Mouse (Mus musculus): ENCODE results near the gene Trim62. TPM values are rescaled to one million over a fixed set of nuclear protein-coding genes. Genes with fewer than 3 reads are reported as not detected.

Trim62 gene
- polyA plus RNA-seq, 1 experiment: 0.87 TPM

- Histone ChIP-seq H3K36me3 (ENCODE audit: control insufficient read depth, insufficient read depth) (no peaks in the 10 kb centered on the region), H3ac (ENCODE audit: control insufficient read depth, insufficient read length, low read depth) (no peak overlapping the region), H3K4me3 (ENCODE audit: insufficient read depth, poor library complexity, severe bottlenecking) (no peak overlapping the region), H3K79me2 (ENCODE audit: control insufficient read depth, insufficient read depth) (no peaks in the 10 kb centered on the region), H3K79me3 (ENCODE audit: low read depth) (no peaks in the 10 kb centered on the region), H3K27me3 (ENCODE audit: control insufficient read depth, insufficient read depth, insufficient read length) (peaks cover 29% of the 10 kb centered on the region)
- no peak for TF ChIP-seq CEBPB (IDR thresholded peaks at IDR 0.05; ENCODE audit: low read depth)
- TF ChIP-seq USF1 (IDR thresholded peaks at IDR 0.05; ENCODE audit: low read depth): no peak
- no peak for TF ChIP-seq CTCF (IDR thresholded peaks at IDR 0.05; ENCODE audit: control insufficient read depth, insufficient read depth, insufficient read length)
- TF ChIP-seq FOSL1 (IDR thresholded peaks at IDR 0.05; ENCODE audit: insufficient read depth, low read length, poor library complexity, severe bottlenecking): no peak
- no peak for TF ChIP-seq MAX (IDR thresholded peaks at IDR 0.05)
- TF ChIP-seq MYOD1 (IDR thresholded peaks at IDR 0.05; ENCODE audit: control insufficient read depth, insufficient read length, low read depth): no peak
- no peak for TF ChIP-seq MYOG (IDR thresholded peaks at IDR 0.05; ENCODE audit: control insufficient read depth, extremely low read depth, insufficient read length)
Observed at GRCm38 (mm10) chr4:128889752-128890630, 6.6 kb downstream of the Trim62 start.

- TF ChIP-seq MYOD1 (IDR thresholded peaks at IDR 0.05; ENCODE audit: control insufficient read depth, insufficient read length, low read depth): no peak
- no peak for TF ChIP-seq FOSL1 (IDR thresholded peaks at IDR 0.05; ENCODE audit: insufficient read depth, low read length, poor library complexity, severe bottlenecking)
- TF ChIP-seq CEBPB (IDR thresholded peaks at IDR 0.05; ENCODE audit: low read depth): no peak
- no peak for TF ChIP-seq MYOG (IDR thresholded peaks at IDR 0.05; ENCODE audit: control insufficient read depth, extremely low read depth, insufficient read length)
- TF ChIP-seq MAX (IDR thresholded peaks at IDR 0.05): no peak
- no peaks in the 10 kb centered on the region for H3K79me2 ChIP-seq (ENCODE audit: control insufficient read depth, insufficient read depth)
- H3K4me3 ChIP-seq (ENCODE audit: insufficient read depth, poor library complexity, severe bottlenecking): no peak overlapping the region
Observed at GRCm38 (mm10) chr4:128891157-128891556, 7.8 kb downstream of the Trim62 start.

DNA sequence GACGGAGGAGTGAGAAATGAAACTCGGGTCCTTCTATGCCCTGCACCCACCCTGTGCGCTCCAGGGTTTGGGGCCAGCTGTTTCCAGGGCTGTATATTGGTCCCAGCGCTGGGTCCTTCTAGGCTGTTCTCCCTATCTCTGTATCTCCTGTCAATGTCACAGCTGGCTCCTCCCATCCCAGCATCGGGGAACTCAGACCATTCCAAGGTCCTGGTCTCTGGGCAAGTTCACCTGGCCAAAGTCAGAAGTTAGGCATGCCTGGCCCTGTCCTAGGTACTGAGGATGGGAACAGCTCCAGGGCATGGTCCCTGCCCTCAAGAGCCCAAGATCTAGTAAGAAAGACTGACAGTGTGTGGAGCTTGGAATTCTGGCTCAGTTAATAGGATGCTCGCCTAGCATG lies 8.4 kb downstream of the Trim62 start:
- TF ChIP-seq MYOD1 (IDR thresholded peaks at IDR 0.05; ENCODE audit: control insufficient read depth, insufficient read length, low read depth) (no peak), USF1 (IDR thresholded peaks at IDR 0.05; ENCODE audit: low read depth) (no peak), MYOG (IDR thresholded peaks at IDR 0.05; ENCODE audit: control insufficient read depth, extremely low read depth, insufficient read length) (no peak), CTCF (IDR thresholded peaks at IDR 0.05; ENCODE audit: control insufficient read depth, insufficient read depth, insufficient read length) (no peak), CEBPB (IDR thresholded peaks at IDR 0.05; ENCODE audit: low read depth) (no peak), MAX (IDR thresholded peaks at IDR 0.05) (no peak), FOSL1 (IDR thresholded peaks at IDR 0.05; ENCODE audit: insufficient read depth, low read length, poor library complexity, severe bottlenecking) (no peak)
- no peak overlapping the region for H3K4me3 ChIP-seq (ENCODE audit: insufficient read depth, poor library complexity, severe bottlenecking)
- H3ac ChIP-seq (ENCODE audit: control insufficient read depth, insufficient read length, low read depth): no peak overlapping the region
- peaks cover 37% of the 10 kb centered on the region for H3K27me3 ChIP-seq (ENCODE audit: control insufficient read depth, insufficient read depth, insufficient read length)
- no peaks in the 10 kb centered on the region for H3K36me3 ChIP-seq (ENCODE audit: control insufficient read depth, insufficient read depth)
- no peaks in the 10 kb centered on the region for H3K79me3 ChIP-seq (ENCODE audit: low read depth)
- no peaks in the 10 kb centered on the region for H3K79me2 ChIP-seq (ENCODE audit: control insufficient read depth, insufficient read depth)

More at GRCm38 (mm10) chr4:128891157-128891556, 7.8 kb downstream of the Trim62 start:
- no peak overlapping the region for H3ac ChIP-seq (ENCODE audit: control insufficient read depth, insufficient read length, low read depth)
- H3K36me3 ChIP-seq (ENCODE audit: control insufficient read depth, insufficient read depth): no peaks in the 10 kb centered on the region
- no peaks in the 10 kb centered on the region for H3K79me3 ChIP-seq (ENCODE audit: low read depth)
- peaks cover 37% of the 10 kb centered on the region for H3K27me3 ChIP-seq (ENCODE audit: control insufficient read depth, insufficient read depth, insufficient read length)

GRCm38 (mm10) chr4:128892188-128892587 lies 8.8 kb downstream of the Trim62 start:
- H3K4me3 ChIP-seq (ENCODE audit: insufficient read depth, poor library complexity, severe bottlenecking): no peak overlapping the region

DNA sequence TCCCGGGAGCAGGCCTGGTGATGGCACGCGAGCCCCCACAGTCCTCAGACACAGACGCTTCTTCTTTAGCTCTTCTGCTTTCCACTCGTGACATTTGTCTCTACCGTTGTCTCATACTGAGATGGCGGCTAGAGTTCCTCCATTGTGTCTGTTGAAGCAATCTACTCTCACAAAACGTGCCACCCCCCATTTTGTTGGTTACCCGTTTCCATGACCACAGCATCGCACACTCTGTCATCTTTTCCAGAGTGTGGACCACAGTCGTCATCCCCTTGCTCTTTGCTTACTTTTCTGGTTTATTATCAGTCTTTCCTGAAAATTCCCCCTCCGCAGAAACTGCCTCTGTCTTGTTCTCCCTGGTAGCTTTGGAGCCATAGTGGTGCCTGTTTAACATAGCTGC lies 10.7 kb downstream of the Trim62 start:
- no peak overlapping the region for H3K4me3 ChIP-seq (ENCODE audit: insufficient read depth, poor library complexity, severe bottlenecking)
- TF ChIP-seq CTCF (IDR thresholded peaks at IDR 0.05; ENCODE audit: control insufficient read depth, insufficient read depth, insufficient read length) (no peak), MYOG (IDR thresholded peaks at IDR 0.05; ENCODE audit: control insufficient read depth, extremely low read depth, insufficient read length) (no peak), CEBPB (IDR thresholded peaks at IDR 0.05; ENCODE audit: low read depth) (no peak), FOSL1 (IDR thresholded peaks at IDR 0.05; ENCODE audit: insufficient read depth, low read length, poor library complexity, severe bottlenecking) (no peak), USF1 (IDR thresholded peaks at IDR 0.05; ENCODE audit: low read depth) (no peak), MAX (IDR thresholded peaks at IDR 0.05) (no peak), MYOD1 (IDR thresholded peaks at IDR 0.05; ENCODE audit: control insufficient read depth, insufficient read length, low read depth) (no peak)
- no peaks in the 10 kb centered on the region for H3K79me3 ChIP-seq (ENCODE audit: low read depth)
- no peak overlapping the region for H3ac ChIP-seq (ENCODE audit: control insufficient read depth, insufficient read length, low read depth)
- peaks cover 37% of the 10 kb centered on the region for H3K27me3 ChIP-seq (ENCODE audit: control insufficient read depth, insufficient read depth, insufficient read length)
- H3K79me2 ChIP-seq (ENCODE audit: control insufficient read depth, insufficient read depth): no peaks in the 10 kb centered on the region
- no peaks in the 10 kb centered on the region for H3K36me3 ChIP-seq (ENCODE audit: control insufficient read depth, insufficient read depth)

More at GRCm38 (mm10) chr4:128892188-128892587, 8.8 kb downstream of the Trim62 start:
- Histone ChIP-seq H3K79me3 (ENCODE audit: low read depth) (no peaks in the 10 kb centered on the region), H3ac (ENCODE audit: control insufficient read depth, insufficient read length, low read depth) (no peak overlapping the region), H3K27me3 (ENCODE audit: control insufficient read depth, insufficient read depth, insufficient read length) (peaks cover 37% of the 10 kb centered on the region), H3K79me2 (ENCODE audit: control insufficient read depth, insufficient read depth) (no peaks in the 10 kb centered on the region), H3K36me3 (ENCODE audit: control insufficient read depth, insufficient read depth) (no peaks in the 10 kb centered on the region)
- TF ChIP-seq CTCF (IDR thresholded peaks at IDR 0.05; ENCODE audit: control insufficient read depth, insufficient read depth, insufficient read length) (no peak), CEBPB (IDR thresholded peaks at IDR 0.05; ENCODE audit: low read depth) (no peak), MYOD1 (IDR thresholded peaks at IDR 0.05; ENCODE audit: control insufficient read depth, insufficient read length, low read depth) (no peak), MAX (IDR thresholded peaks at IDR 0.05) (no peak), USF1 (IDR thresholded peaks at IDR 0.05; ENCODE audit: low read depth) (no peak), FOSL1 (IDR thresholded peaks at IDR 0.05; ENCODE audit: insufficient read depth, low read length, poor library complexity, severe bottlenecking) (no peak), MYOG (IDR thresholded peaks at IDR 0.05; ENCODE audit: control insufficient read depth, extremely low read depth, insufficient read length) (no peak)
